Mouse (Mus musculus) midbrain, embryonic 13.5 days (tissue): ENCODE results near the gene Rgs6. TPM values are rescaled to one million over a fixed set of nuclear protein-coding genes. Genes with fewer than 3 reads are reported as not detected.

ENCODE experiments used
- ATAC-seq: fragments of 200-750 bp; cut with Nextera tagmentation; 2 replicates; pipeline ENCODE4 v1.8.0; 2017; ENCODE audit warnings: mild to moderate bottlenecking, moderate TSS enrichment, moderate library complexity
- H3K27ac ChIP-seq: fragments of 300-500 bp; sonication (generic); 2 replicates; pipeline ENCODE4 v1.5.1; 2015; ENCODE audit warnings: inconsistent platforms, mild to moderate bottlenecking, moderate library complexity
- H3K27me3 ChIP-seq: fragments of 300-500 bp; sonication (generic); 2 replicates; pipeline ENCODE4 v1.6.1; 2015; ENCODE audit warnings: mild to moderate bottlenecking, inconsistent platforms
- H3K36me3 ChIP-seq: fragments of 300-500 bp; sonication (generic); 2 replicates; pipeline ENCODE4 v1.6.1; 2015; ENCODE audit warnings: mild to moderate bottlenecking, inconsistent platforms
- H3K4me1 ChIP-seq: fragments of 300-500 bp; sonication (generic); replicated peaks from 2 replicates; pipeline ENCODE4 v1.6.1; 2015; ENCODE audit warnings: inconsistent platforms
- H3K4me2 ChIP-seq: fragments of 300-500 bp; sonication (generic); replicated peaks from 2 replicates; pipeline ENCODE4 v1.6.1; 2015; ENCODE audit warnings: moderate library complexity, mild to moderate bottlenecking, inconsistent platforms
- H3K4me3 ChIP-seq: fragments of 300-500 bp; sonication (generic); replicated peaks from 2 replicates; pipeline ENCODE4 v1.5.1; 2015; ENCODE audit warnings: mild to moderate bottlenecking, inconsistent platforms
- H3K9ac ChIP-seq: fragments of 300-500 bp; sonication (generic); replicated peaks from 2 replicates; pipeline ENCODE4 v1.6.1; 2015; ENCODE audit warnings: mild to moderate bottlenecking, inconsistent platforms
- H3K9me3 ChIP-seq: fragments of 300-500 bp; sonication (generic); 2 replicates; pipeline ENCODE4 v1.6.1; 2016; ENCODE audit warnings: mild to moderate bottlenecking, inconsistent platforms
- WGBS: fragments of 180-500 bp; shearing (Covaris S2); methylation state at CpG from one replicate; pipeline ENCODE4 v1.1.7; 2015; 5-methylcytosine and 5-hydroxymethylcytosine counted together
- polyA plus RNA-seq: library from polyadenylated mRNA; unstranded; fragments of >200 nt; fragmentation: Nextera tagmentation; extraction: Ambion mirVana; gene quantifications from 2 replicates; pipeline ENCODE4 v1.2.1, GENCODE M21; 2015

The Rgs6 gene
- polyA plus RNA-seq, 1 experiment from 2014 or later, result 11.6 TPM

- ATAC-seq, result no peak
- 93% methylated on average over 2 of the region's 2 CpGs for whole genome bisulfite sequencing
- H3K9ac ChIP-seq, result no peak overlapping the region
- no peak overlapping the region for H3K4me2 ChIP-seq
- peaks cover 5% of the 10 kb centered on the region; the same call in 1 of the 2 replicates for H3K4me1 ChIP-seq
- H3K27ac ChIP-seq, result no peak overlapping the region
- no peaks in the 10 kb centered on the region for H3K36me3 ChIP-seq
- H3K9me3 ChIP-seq, result no peaks in the 10 kb centered on the region
- no peak overlapping the region for H3K4me3 ChIP-seq
- no peaks in the 10 kb centered on the region for H3K27me3 ChIP-seq
Observed at GRCm38 (mm10) chr12:83136460-83136859, 548.4 kb downstream of the Rgs6 start.

GRCm38 (mm10) chr12:83137001-83137400 is 548.9 kb downstream of the Rgs6 start:
- Histone ChIP-seq H3K27ac (no peak overlapping the region), H3K4me3 (no peak overlapping the region), H3K36me3 (no peaks in the 10 kb centered on the region), H3K4me2 (no peak overlapping the region), H3K4me1 (no peaks in the 10 kb centered on the region), H3K9ac (no peak overlapping the region), H3K27me3 (no peaks in the 10 kb centered on the region), H3K9me3 (no peaks in the 10 kb centered on the region)
- ATAC-seq, result no peak
- 71% methylated on average over 3 of the region's 3 CpGs for WGBS

- no peaks in the 10 kb centered on the region for H3K27me3 ChIP-seq
- H3K4me3 ChIP-seq, result no peak overlapping the region
- no peaks in the 10 kb centered on the region for H3K9me3 ChIP-seq
- no peaks in the 10 kb centered on the region for H3K36me3 ChIP-seq
- 0 out of 2 replicates have a peak, but pooled peaks cover 3% of the 10 kb centered on the region for H3K4me1 ChIP-seq
- no peak for ATAC-seq
- 65% methylated on average over 2 of the region's 2 CpGs for WGBS
- H3K9ac ChIP-seq, result no peak overlapping the region
- H3K4me2 ChIP-seq, result no peak overlapping the region
- H3K27ac ChIP-seq, result no peak overlapping the region
Observed at GRCm38 (mm10) chr12:83141164-83141563, 553.1 kb downstream of the Rgs6 start.

- 34% methylated on average over 2 of the region's 2 CpGs for WGBS
- Histone ChIP-seq H3K4me3 (no peak overlapping the region), H3K27me3 (no peaks in the 10 kb centered on the region), H3K9me3 (no peaks in the 10 kb centered on the region), H3K36me3 (no peaks in the 10 kb centered on the region), H3K9ac (no peak overlapping the region), H3K27ac (no peak overlapping the region), H3K4me2 (no peak overlapping the region), H3K4me1 (peaks cover 7% of the 10 kb centered on the region)
- ATAC-seq, result no peak
Observed at GRCm38 (mm10) chr12:83142507-83142906, 554.4 kb downstream of the Rgs6 start.

GRCm38 (mm10) chr12:83143071-83143470 is 555.0 kb downstream of the Rgs6 start:
- ATAC-seq, result no peak
- Histone ChIP-seq H3K9ac (no peak overlapping the region), H3K4me1 (peaks cover 7% of the 10 kb centered on the region), H3K4me3 (no peak overlapping the region), H3K9me3 (no peaks in the 10 kb centered on the region), H3K27ac (no peak overlapping the region), H3K27me3 (no peaks in the 10 kb centered on the region), H3K36me3 (no peaks in the 10 kb centered on the region), H3K4me2 (no peak overlapping the region)
- WGBS, result 68% methylated on average over 3 of the region's 3 CpGs

- H3K9me3 ChIP-seq, result no peaks in the 10 kb centered on the region
- no peak for ATAC-seq
- no peak overlapping the region for H3K27ac ChIP-seq
- peaks cover 7% of the 10 kb centered on the region for H3K4me1 ChIP-seq
- no peak overlapping the region for H3K4me3 ChIP-seq
- H3K27me3 ChIP-seq, result no peaks in the 10 kb centered on the region
- WGBS, result 81% methylated on average over 1 of the region's 1 CpGs
- no peaks in the 10 kb centered on the region for H3K36me3 ChIP-seq
- no peak overlapping the region for H3K9ac ChIP-seq
- H3K4me2 ChIP-seq, result no peak overlapping the region
Observed at GRCm38 (mm10) chr12:83143574-83143973, 555.5 kb downstream of the Rgs6 start.

- ATAC-seq, result no peak
- Histone ChIP-seq H3K27ac (0 out of 2 replicates have a peak overlapping the region, but pooled peaks have one; percentile 37), H3K4me2 (no peak overlapping the region), H3K9me3 (no peaks in the 10 kb centered on the region), H3K36me3 (no peaks in the 10 kb centered on the region), H3K9ac (no peak overlapping the region), H3K4me1 (peaks cover 7% of the 10 kb centered on the region), H3K27me3 (no peaks in the 10 kb centered on the region), H3K4me3 (no peak overlapping the region)
- 73% methylated on average over 3 of the region's 3 CpGs for WGBS
Observed at GRCm38 (mm10) chr12:83145074-83145473, 557.0 kb downstream of the Rgs6 start.

- 70% methylated on average over 3 of the region's 3 CpGs for WGBS
Observed at GRCm38 (mm10) chr12:83145902-83146301, 557.8 kb downstream of the Rgs6 start.

GRCm38 (mm10) chr12:83146917-83147316 is 558.8 kb downstream of the Rgs6 start:
- Histone ChIP-seq H3K27me3 (no peaks in the 10 kb centered on the region), H3K9me3 (no peaks in the 10 kb centered on the region), H3K27ac (no peak overlapping the region), H3K4me1 (peaks cover 7% of the 10 kb centered on the region), H3K4me3 (no peak overlapping the region), H3K9ac (no peak overlapping the region), H3K4me2 (no peak overlapping the region), H3K36me3 (no peaks in the 10 kb centered on the region)
- no peak for ATAC-seq
- WGBS, result 69% methylated on average over 2 of the region's 2 CpGs

More at GRCm38 (mm10) chr12:83145902-83146301, 557.8 kb downstream of the Rgs6 start:
- no peak overlapping the region for H3K4me2 ChIP-seq
- no peak overlapping the region for H3K9ac ChIP-seq
- peaks cover 7% of the 10 kb centered on the region for H3K4me1 ChIP-seq
- no peaks in the 10 kb centered on the region for H3K9me3 ChIP-seq
- H3K27ac ChIP-seq, result no peak overlapping the region
- H3K27me3 ChIP-seq, result no peaks in the 10 kb centered on the region
- no peak overlapping the region for H3K4me3 ChIP-seq
- H3K36me3 ChIP-seq, result no peaks in the 10 kb centered on the region
- no peak for ATAC-seq

- 91% methylated on average over 7 of the region's 7 CpGs for WGBS
- Histone ChIP-seq H3K27ac (no peak overlapping the region), H3K4me2 (no peak overlapping the region), H3K36me3 (no peaks in the 10 kb centered on the region), H3K9me3 (no peaks in the 10 kb centered on the region), H3K4me3 (no peak overlapping the region), H3K27me3 (no peaks in the 10 kb centered on the region), H3K9ac (no peak overlapping the region), H3K4me1 (peaks cover 7% of the 10 kb centered on the region)
- no peak for ATAC-seq
Observed at GRCm38 (mm10) chr12:83150030-83150429, 561.9 kb downstream of the Rgs6 start.

GRCm38 (mm10) chr12:83150813-83151212 is 562.7 kb downstream of the Rgs6 start:
- no peak for ATAC-seq
- H3K36me3 ChIP-seq, result no peaks in the 10 kb centered on the region
- H3K27me3 ChIP-seq, result no peaks in the 10 kb centered on the region
- no peak overlapping the region for H3K27ac ChIP-seq
- H3K4me1 ChIP-seq, result peaks cover 4% of the 10 kb centered on the region
- H3K9me3 ChIP-seq, result no peaks in the 10 kb centered on the region
- H3K4me2 ChIP-seq, result no peak overlapping the region
- no peak overlapping the region for H3K9ac ChIP-seq
- no peak overlapping the region for H3K4me3 ChIP-seq
- 96% methylated on average over 9 of the region's 9 CpGs for WGBS

GRCm38 (mm10) chr12:83151474-83151873 is 563.4 kb downstream of the Rgs6 start:
- Histone ChIP-seq H3K9ac (no peak overlapping the region), H3K4me3 (no peak overlapping the region), H3K4me2 (no peak overlapping the region), H3K9me3 (no peaks in the 10 kb centered on the region), H3K27me3 (no peaks in the 10 kb centered on the region), H3K36me3 (no peaks in the 10 kb centered on the region), H3K27ac (no peak overlapping the region), H3K4me1 (peaks cover 4% of the 10 kb centered on the region)
- no peak for ATAC-seq
- 90% methylated on average over 2 of the region's 2 CpGs for WGBS

- no peaks in the 10 kb centered on the region for H3K9me3 ChIP-seq
- H3K4me2 ChIP-seq, result no peak overlapping the region
- H3K4me3 ChIP-seq, result no peak overlapping the region
- WGBS, result 89% methylated on average over 2 of the region's 2 CpGs
- no peaks in the 10 kb centered on the region for H3K27me3 ChIP-seq
- ATAC-seq, result no peak
- no peak overlapping the region for H3K27ac ChIP-seq
- no peak overlapping the region for H3K9ac ChIP-seq
- H3K4me1 ChIP-seq, result peaks cover 7% of the 10 kb centered on the region
- no peaks in the 10 kb centered on the region for H3K36me3 ChIP-seq
Observed at GRCm38 (mm10) chr12:83160211-83160610, 572.1 kb downstream of the Rgs6 start.
